8 mouse cellular contexts compared by ENCODE assay signal in genomic region chr1:134046387-134046786, GRCm38 (mm10). TPM values are rescaled to one million over a fixed set of nuclear protein-coding genes. Genes with fewer than 3 reads are reported as not detected.
DNase-seq lines count a peak whose midpoint lies in the region; ATAC-seq and TF ChIP-seq lines count a peak whose summit lies in the region.
"Had no signal": no experiment of that assay in that cellular context is flagged by ENCODE, and none has a peak within 500 bp of the region (broad histone marks: within the 10 kb centered on the region; RNA-seq: fewer than 3 reads in every experiment).

No protein-coding gene starts in this region.

- 27% methylated on average over 23 of the region's 23 CpGs for WGBS in lung, embryonic 14.5 days
- WGBS in forebrain, embryonic 14.5 days, result 20% methylated on average over 23 of the region's 23 CpGs
- 26% methylated on average over 23 of the region's 23 CpGs for WGBS in limb, embryonic 12.5 days
- 16% methylated on average over 23 of the region's 23 CpGs for WGBS in stomach, embryonic 14.5 days

- TF ChIP-seq CTCF in lung, embryonic 14.5 days (IDR thresholded peaks at IDR 0.05; ENCODE audit: low read depth), result no peak

- H3K4me1 ChIP-seq in lung, embryonic 14.5 days (ENCODE audit: insufficient read depth), result 0 out of 2 replicates have a peak, but pooled peaks cover 7% of the 10 kb centered on the region
- H3K4me1 ChIP-seq in forebrain, embryonic 14.5 days (ENCODE audit: control insufficient read depth, insufficient read depth, low read length), result no peaks in the 10 kb centered on the region
- peaks cover 30% of the 10 kb centered on the region for H3K4me1 ChIP-seq in limb, embryonic 12.5 days (replicated peaks)
- H3K4me1 ChIP-seq in stomach, embryonic 14.5 days (ENCODE audit: control insufficient read depth, insufficient read depth, low read length), result peaks cover 6% of the 10 kb centered on the region; the same call in 1 of the 2 replicates

- ATAC-seq in lung, embryonic 14.5 days (ENCODE audit: insufficient read depth), result no peak
- ATAC-seq in forebrain, embryonic 14.5 days, result peak; percentile 49
- no peak for ATAC-seq in limb, embryonic 12.5 days (ENCODE audit: insufficient number of reproducible peaks, insufficient read depth, low FRiP score, low TSS enrichment, low read depth)
- peak; percentile 26; the same call in 1 of the 2 replicates for ATAC-seq in stomach, embryonic 14.5 days (ENCODE audit: insufficient number of reproducible peaks, insufficient read depth, low FRiP score, low read depth)

- 0 out of 2 replicates have a peak, but pooled peaks cover 7% of the 10 kb centered on the region for H3K36me3 ChIP-seq in lung, embryonic 14.5 days (ENCODE audit: insufficient read depth)
- no peaks in the 10 kb centered on the region for H3K36me3 ChIP-seq in forebrain, embryonic 14.5 days (ENCODE audit: control insufficient read depth, insufficient read depth, low read length)
- H3K36me3 ChIP-seq in limb, embryonic 12.5 days, result no peaks in the 10 kb centered on the region
- H3K36me3 ChIP-seq in stomach, embryonic 14.5 days (ENCODE audit: control insufficient read depth, insufficient read depth, low read length), result no peaks in the 10 kb centered on the region

- H3K27me3 ChIP-seq in lung, embryonic 14.5 days (ENCODE audit: insufficient read depth, low read length), result no peaks in the 10 kb centered on the region
- H3K27me3 ChIP-seq in forebrain, embryonic 14.5 days (replicated peaks; ENCODE audit: control insufficient read depth, insufficient read depth, low read length), result no peaks in the 10 kb centered on the region
- peaks cover 9% of the 10 kb centered on the region; the same call in 1 of the 2 replicates for H3K27me3 ChIP-seq in limb, embryonic 12.5 days
- H3K27me3 ChIP-seq in stomach, embryonic 14.5 days (ENCODE audit: control insufficient read depth, insufficient read depth, low read length), result no peaks in the 10 kb centered on the region

- H3K4me2 ChIP-seq in lung, embryonic 14.5 days, result peak overlapping the region; percentile 43
- peak overlapping the region; percentile 50 for H3K4me2 ChIP-seq in forebrain, embryonic 14.5 days (ENCODE audit: low read length)
- H3K4me2 ChIP-seq in limb, embryonic 12.5 days, result peak overlapping the region; percentile 60
- peak overlapping the region; percentile 35 for H3K4me2 ChIP-seq in stomach, embryonic 14.5 days (replicated peaks; ENCODE audit: low read depth, low read length)

- no peak overlapping the region for H3K4me3 ChIP-seq in lung, embryonic 14.5 days (ENCODE audit: low read depth, low read length)
- peak overlapping the region; percentile 13; the same call in 1 of the 2 replicates for H3K4me3 ChIP-seq in forebrain, embryonic 14.5 days (ENCODE audit: low read depth, low read length)
- peak overlapping the region; percentile 27 for H3K4me3 ChIP-seq in limb, embryonic 12.5 days (replicated peaks)
- H3K4me3 ChIP-seq in stomach, embryonic 14.5 days (ENCODE audit: low read depth, low read length), result no peak overlapping the region
- H3K4me3 ChIP-seq: megakaryocyte, embryonic 14.5 days had no signal

- no peaks in the 10 kb centered on the region for H3K9me3 ChIP-seq in lung, embryonic 14.5 days (ENCODE audit: low read depth, low read length)
- no peaks in the 10 kb centered on the region for H3K9me3 ChIP-seq in forebrain, embryonic 14.5 days (replicated peaks; ENCODE audit: control insufficient read depth, low read length)
- H3K9me3 ChIP-seq in limb, embryonic 12.5 days, result no peaks in the 10 kb centered on the region
- no peaks in the 10 kb centered on the region for H3K9me3 ChIP-seq in stomach, embryonic 14.5 days (ENCODE audit: control insufficient read depth, low read depth, low read length)
- H3K9me3 ChIP-seq: megakaryocyte, embryonic 14.5 days had no signal

- H3K27ac ChIP-seq in lung, embryonic 14.5 days (ENCODE audit: low read depth), result no peak overlapping the region
- no peak overlapping the region for H3K27ac ChIP-seq in forebrain, embryonic 14.5 days (ENCODE audit: low read depth, low read length)
- H3K27ac ChIP-seq in limb, embryonic 12.5 days, result no peak overlapping the region
- no peak overlapping the region for H3K27ac ChIP-seq in stomach, embryonic 14.5 days (ENCODE audit: low read length)

- no peak for DNase-seq in lung, embryonic 14.5 days
- no peak for DNase-seq in lung, postnatal 4 days
- no peak for DNase-seq in forebrain, embryonic 14.5 days (ENCODE audit: low spot score)
- no peak for DNase-seq in embryo, embryonic 10 days (ENCODE audit: low spot score)
- DNase-seq in urinary bladder, postnatal 25 days (ENCODE audit: low spot score), result no peak

- no peak overlapping the region for H3K9ac ChIP-seq in lung, embryonic 14.5 days
- peak overlapping the region; percentile 50 for H3K9ac ChIP-seq in forebrain, embryonic 14.5 days (ENCODE audit: low read length)
- H3K9ac ChIP-seq in limb, embryonic 12.5 days (replicated peaks), result no peak overlapping the region
- H3K9ac ChIP-seq in stomach, embryonic 14.5 days (replicated peaks; ENCODE audit: low read depth, low read length), result peak overlapping the region; percentile 10; the same call in 1 of the 2 replicates

RNA-seq across cellular contexts. Expression of gene Fmod, which starts 9.3 kb away (rescaled TPM):
- 173 and 174 TPM in 2 replicates for polyA plus RNA-seq in lung, embryonic 14.5 days (2014; fragmentation: Nextera tagmentation; extraction: Ambion mirVana)
- 3.3 and 7.7 TPM in 2 replicates for polyA plus RNA-seq in forebrain, embryonic 14.5 days (2014; fragmentation: Nextera tagmentation; extraction: Ambion mirVana)
- 12.6 and 14.8 TPM in 2 replicates for polyA plus RNA-seq in limb, embryonic 12.5 days (2016; fragmentation: Nextera tagmentation; extraction: Ambion mirVana)
- polyA plus RNA-seq in stomach, embryonic 14.5 days (2014; fragmentation: Nextera tagmentation; extraction: Ambion mirVana), result 7.2 and 7.6 TPM in 2 replicates

RNA-seq across cellular contexts. Expression of gene Btg2, which starts 32.5 kb away (rescaled TPM):
- 77.2 and 81.0 TPM in 2 replicates for polyA plus RNA-seq in lung, embryonic 14.5 days (2014; fragmentation: Nextera tagmentation; extraction: Ambion mirVana)
- 67.3 and 82.6 TPM in 2 replicates for polyA plus RNA-seq in forebrain, embryonic 14.5 days (2014; fragmentation: Nextera tagmentation; extraction: Ambion mirVana)
- polyA plus RNA-seq in limb, embryonic 12.5 days (2016; fragmentation: Nextera tagmentation; extraction: Ambion mirVana), result 26.7 and 28.1 TPM in 2 replicates
- 55.5 and 61.4 TPM in 2 replicates for polyA plus RNA-seq in stomach, embryonic 14.5 days (2014; fragmentation: Nextera tagmentation; extraction: Ambion mirVana)

Comparison
In these comparisons a context has a peak if more than half of its experiments do, and no peak if none do; other contexts are left out.
1. ATAC-seq: peak in forebrain, embryonic 14.5 days (single experiment) and stomach, embryonic 14.5 days (single experiment); none in lung, embryonic 14.5 days (single experiment) and limb, embryonic 12.5 days (single experiment).
2. H3K4me3 ChIP-seq: peak in forebrain, embryonic 14.5 days (single experiment) and limb, embryonic 12.5 days (single experiment); none in lung, embryonic 14.5 days (single experiment) and stomach, embryonic 14.5 days (single experiment).
3. H3K9ac ChIP-seq: peak in forebrain, embryonic 14.5 days (single experiment) and stomach, embryonic 14.5 days (single experiment); none in lung, embryonic 14.5 days (single experiment) and limb, embryonic 12.5 days (single experiment).
4. RNA of gene Fmod, which starts 9.3 kb away (polyA plus RNA-seq): 173 to 174 TPM in lung, embryonic 14.5 days; 12.6 to 14.8 TPM in limb, embryonic 12.5 days, 7.2 to 7.6 TPM in stomach, embryonic 14.5 days and 3.3 to 7.7 TPM in forebrain, embryonic 14.5 days; every median in the first group is over 10 times any median in the second.
5. Peak in every context shown above with its lines, with median percentiles within 50 percentile points of each other: H3K4me2 ChIP-seq.